Mouse (Mus musculus): ENCODE measurements around the gene Apba1. TPM values are rescaled to one million over a fixed set of nuclear protein-coding genes. Genes with fewer than 3 reads are reported as not detected.

Gene Apba1
- polyA plus RNA-seq, 1 experiment from 2014 or later = 2.2 TPM

- H3K27me3 ChIP-seq = no peaks in the 10 kb centered on the region
- peak; percentile 82 for ATAC-seq
- no peaks in the 10 kb centered on the region for H3K36me3 ChIP-seq (ENCODE audit: poor library complexity, severe bottlenecking)
- H3K27ac ChIP-seq = no peak overlapping the region
- H3K4me2 ChIP-seq = no peak overlapping the region
- H3K4me3 ChIP-seq = no peak overlapping the region
- WGBS = 85% methylated on average over 10 of the region's 10 CpGs
- no peaks in the 10 kb centered on the region for H3K9me3 ChIP-seq (replicated peaks)
- no peak overlapping the region for H3K9ac ChIP-seq
- no peaks in the 10 kb centered on the region for H3K4me1 ChIP-seq
These were observed 237.2 kb downstream of the Apba1 start for GRCm38 (mm10) chr19:23995766-23996399.

Other genes with a start within 250 kb of the Apba1 start
- 1.3 and 1.7 TPM in 2 replicates for gene 1700028P14Rik, start 106.1 kb upstream of the Apba1 start, polyA plus RNA-seq (2015; fragmentation: Nextera tagmentation; extraction: Ambion mirVana)
- gene Ptar1, start 71.5 kb upstream of the Apba1 start, polyA plus RNA-seq (2015; fragmentation: Nextera tagmentation; extraction: Ambion mirVana) = 4.4 and 5.2 TPM in 2 replicates

Measured in forebrain, embryonic 13.5 days (tissue).